Mouse (Mus musculus): Measurements from ENCODE around the gene 4930503B20Rik.

DNA sequence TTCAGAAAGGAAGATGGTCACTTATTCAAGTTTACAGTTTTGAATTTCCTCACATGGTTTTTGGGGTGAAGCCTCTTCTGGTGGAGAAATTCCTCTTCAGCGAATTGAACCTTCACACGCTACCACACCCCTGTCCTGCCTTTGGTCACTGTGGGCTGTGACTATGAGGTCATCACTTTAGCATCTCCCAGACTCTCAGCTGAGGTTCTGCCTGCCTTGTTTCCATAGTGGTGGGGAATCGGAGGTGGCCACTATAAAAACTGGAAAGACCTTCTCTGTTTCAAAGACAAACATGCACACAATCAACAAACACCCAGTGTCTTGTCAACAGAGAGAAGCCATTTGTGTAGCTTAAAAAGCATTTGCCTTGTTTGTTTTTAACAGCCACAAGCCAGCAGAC is at the start of gene 4930503B20Rik:
- TF ChIP-seq CTCF (IDR thresholded peaks at IDR 0.05; ENCODE audit: borderline replicate concordance, extremely low read depth, insufficient read depth, insufficient read length) (no peak), POLR2A (IDR thresholded peaks at IDR 0.05; ENCODE audit: borderline replicate concordance, extremely low read depth, insufficient read depth, insufficient read length, poor library complexity, severe bottlenecking) (no peak)

Measured in brain, embryonic 14.5 days (tissue).